Mouse (Mus musculus) lung, adult 2 months (tissue): ENCODE results near the gene Ass1.

Experiments
- CTCF ChIP-seq: fragments of 200-500 bp; IDR thresholded peaks from 2 replicates; pipeline ENCODE4 v1.5.1; 2011; ENCODE audit warnings: mild to moderate bottlenecking, low read length, control low read depth; ENCODE audit not compliant: insufficient read depth
- POLR2A ChIP-seq: fragments of 200-500 bp; IDR thresholded peaks from 2 replicates; pipeline ENCODE4 v1.6.1; 2011; ENCODE audit warnings: low read depth, mild to moderate bottlenecking, control low read depth, low read length, borderline replicate concordance; ENCODE audit errors: extremely low read depth

DNA sequence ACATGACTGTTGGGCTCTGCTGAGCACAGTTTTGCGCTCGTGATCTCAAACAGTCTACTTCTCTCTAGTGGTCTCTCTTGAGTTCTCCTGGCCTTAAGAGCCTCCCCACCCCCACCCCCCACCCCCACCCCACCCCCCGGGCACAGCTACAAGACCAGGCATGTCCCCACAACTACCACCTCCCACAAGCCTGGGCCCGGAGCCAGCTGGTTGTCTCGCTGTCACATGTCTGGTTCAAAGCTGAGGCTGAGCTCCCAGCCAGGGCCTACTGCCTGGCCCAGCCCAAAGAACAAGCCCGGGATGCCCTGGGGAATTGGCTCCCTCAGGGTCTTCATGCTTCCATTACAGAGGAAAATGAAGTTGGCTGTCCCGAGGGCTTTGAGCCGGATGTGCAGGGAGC is 15.7 kb upstream of the Ass1 start:
- no peak for TF ChIP-seq POLR2A
- TF ChIP-seq CTCF = no peak
